Mouse (Mus musculus) ovary, postnatal 14 days (tissue): ENCODE measurements around the gene Tomt.

Experiments
- DNase-seq: peaks from one replicate; pipeline ENCODE4 v3.0.0; 2022; ENCODE audit warnings: low spot score

Gene Tomt

GRCm38 (mm10) chr7:101857094-101857493, 49.1 kb downstream of the Tomt start, which contains the start of gene Folr2:
Folr2 (minus strand) TSS chr7:101857194.
- DNase-seq, result no peak

DNA sequence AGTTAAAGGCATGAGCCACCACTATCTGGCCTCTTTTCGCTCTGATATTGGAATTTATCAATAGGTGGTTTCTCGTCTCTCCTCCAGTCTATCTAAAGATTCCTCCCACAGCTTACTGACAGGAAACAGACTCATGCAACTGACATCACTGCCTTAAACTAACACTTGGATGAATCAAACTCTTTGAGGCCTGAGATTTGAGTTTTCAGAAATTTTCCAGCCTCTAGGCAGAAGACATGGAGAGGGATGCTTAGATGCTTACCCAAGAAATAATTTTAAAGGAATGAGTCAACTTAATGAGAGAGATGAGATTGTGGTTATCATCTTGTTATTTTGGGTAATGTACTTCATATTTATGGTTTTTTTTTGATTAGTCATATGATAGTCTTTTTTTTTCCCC, 52.3 kb downstream of the Tomt start:
- no peak for DNase-seq

GRCm38 (mm10) chr7:101852846-101853245, 53.3 kb downstream of the Tomt start:
- no peak for DNase-seq

DNA sequence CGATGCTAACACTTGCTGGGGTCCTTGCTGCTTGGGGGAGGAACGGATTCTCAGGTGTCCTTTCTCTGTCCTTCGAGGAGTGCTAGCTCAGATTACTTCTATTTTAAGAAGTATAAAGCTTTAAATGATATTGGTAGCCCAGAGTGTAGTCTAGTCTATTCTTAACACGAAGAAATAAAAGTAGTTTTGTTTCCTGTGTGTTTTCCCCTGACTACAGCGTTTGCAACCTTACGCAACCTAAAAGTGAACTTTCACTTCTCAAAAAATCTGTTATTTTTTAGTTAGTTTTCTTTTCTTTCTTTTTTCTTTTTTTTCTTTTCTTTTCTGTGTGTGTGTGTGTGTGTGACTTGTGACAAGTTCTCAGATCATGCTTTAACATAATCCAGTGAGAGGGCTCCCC, 54.5 kb downstream of the Tomt start:
- no peak for DNase-seq
